Mouse (Mus musculus): Measurements from ENCODE around the gene Fam107b. TPM values are rescaled to one million over a fixed set of nuclear protein-coding genes. Genes with fewer than 3 reads are reported as not detected.

Gene Fam107b
- polyA plus RNA-seq, 1 experiment: 84.5 TPM

- Histone ChIP-seq H3K4me3 (ENCODE audit: insufficient read depth, low read depth, low read length) (no peak overlapping the region), H3K27ac (ENCODE audit: insufficient read depth, low read depth, low read length) (no peak overlapping the region), H3K4me1 (ENCODE audit: control insufficient read depth, insufficient read depth, low read length) (peaks cover 3% of the 10 kb centered on the region; the same call in 1 of the 2 replicates)
- WGBS: 85% methylated on average over 3 of the region's 3 CpGs
- TF ChIP-seq POLR2A (IDR thresholded peaks at IDR 0.05; ENCODE audit: insufficient read depth, low read depth, low read length) (no peak), CTCF (IDR thresholded peaks at IDR 0.05; ENCODE audit: insufficient read depth, low read depth, low read length) (no peak)
Measured at GRCm38 (mm10) chr2:3745041-3745440, 174.8 kb downstream of the Fam107b start.

GRCm38 (mm10) chr2:3745910-3746606, 175.8 kb downstream of the Fam107b start:
- H3K4me1 ChIP-seq (ENCODE audit: control insufficient read depth, insufficient read depth, low read length): peaks cover 3% of the 10 kb centered on the region; the same call in 1 of the 2 replicates
- H3K4me3 ChIP-seq (ENCODE audit: insufficient read depth, low read depth, low read length): no peak overlapping the region
- TF ChIP-seq CTCF (IDR thresholded peaks at IDR 0.05; ENCODE audit: insufficient read depth, low read depth, low read length): no peak
- TF ChIP-seq POLR2A (IDR thresholded peaks at IDR 0.05; ENCODE audit: insufficient read depth, low read depth, low read length): no peak
- H3K27ac ChIP-seq (ENCODE audit: insufficient read depth, low read depth, low read length): no peak overlapping the region
- WGBS: 86% methylated on average over 13 of the region's 13 CpGs

GRCm38 (mm10) chr2:3748714-3749503, 178.6 kb downstream of the Fam107b start:
- 77% methylated on average over 12 of the region's 12 CpGs for WGBS
- TF ChIP-seq POLR2A (IDR thresholded peaks at IDR 0.05; ENCODE audit: insufficient read depth, low read depth, low read length) (no peak), CTCF (IDR thresholded peaks at IDR 0.05; ENCODE audit: insufficient read depth, low read depth, low read length) (no peak)
- Histone ChIP-seq H3K4me1 (ENCODE audit: control insufficient read depth, insufficient read depth, low read length) (peaks cover 7% of the 10 kb centered on the region; the same call in 1 of the 2 replicates), H3K4me3 (ENCODE audit: insufficient read depth, low read depth, low read length) (no peak overlapping the region), H3K27ac (ENCODE audit: insufficient read depth, low read depth, low read length) (no peak overlapping the region)

- Histone ChIP-seq H3K4me3 (ENCODE audit: insufficient read depth, low read depth, low read length) (no peak overlapping the region), H3K4me1 (ENCODE audit: control insufficient read depth, insufficient read depth, low read length) (peaks cover 4% of the 10 kb centered on the region; the same call in 1 of the 2 replicates), H3K27ac (ENCODE audit: insufficient read depth, low read depth, low read length) (no peak overlapping the region)
- TF ChIP-seq POLR2A (IDR thresholded peaks at IDR 0.05; ENCODE audit: insufficient read depth, low read depth, low read length) (no peak), CTCF (IDR thresholded peaks at IDR 0.05; ENCODE audit: insufficient read depth, low read depth, low read length) (no peak)
- 75% methylated on average over 6 of the region's 6 CpGs for WGBS
Measured at GRCm38 (mm10) chr2:3749504-3750024, 179.3 kb downstream of the Fam107b start.

- Histone ChIP-seq H3K4me3 (ENCODE audit: insufficient read depth, low read depth, low read length) (no peak overlapping the region), H3K4me1 (ENCODE audit: control insufficient read depth, insufficient read depth, low read length) (peaks cover 4% of the 10 kb centered on the region; the same call in 1 of the 2 replicates), H3K27ac (ENCODE audit: insufficient read depth, low read depth, low read length) (no peak overlapping the region)
- 81% methylated on average over 9 of the region's 9 CpGs for WGBS
- TF ChIP-seq CTCF (IDR thresholded peaks at IDR 0.05; ENCODE audit: insufficient read depth, low read depth, low read length) (no peak), POLR2A (IDR thresholded peaks at IDR 0.05; ENCODE audit: insufficient read depth, low read depth, low read length) (no peak)
Measured at GRCm38 (mm10) chr2:3750126-3750525, 179.8 kb downstream of the Fam107b start.

GRCm38 (mm10) chr2:3752365-3752764, 182.1 kb downstream of the Fam107b start:
- 68% methylated on average over 7 of the region's 7 CpGs for WGBS
- peaks cover 9% of the 10 kb centered on the region; the same call in 1 of the 2 replicates for H3K4me1 ChIP-seq (ENCODE audit: control insufficient read depth, insufficient read depth, low read length)
- TF ChIP-seq POLR2A (IDR thresholded peaks at IDR 0.05; ENCODE audit: insufficient read depth, low read depth, low read length) (no peak), CTCF (IDR thresholded peaks at IDR 0.05; ENCODE audit: insufficient read depth, low read depth, low read length) (no peak)
- H3K27ac ChIP-seq (ENCODE audit: insufficient read depth, low read depth, low read length): no peak overlapping the region
- H3K4me3 ChIP-seq (ENCODE audit: insufficient read depth, low read depth, low read length): no peak overlapping the region

GRCm38 (mm10) chr2:3752893-3753292, 182.6 kb downstream of the Fam107b start:
- 85% methylated on average over 5 of the region's 5 CpGs for WGBS
- H3K4me3 ChIP-seq (ENCODE audit: insufficient read depth, low read depth, low read length): no peak overlapping the region
- peaks cover 9% of the 10 kb centered on the region; the same call in 1 of the 2 replicates for H3K4me1 ChIP-seq (ENCODE audit: control insufficient read depth, insufficient read depth, low read length)
- TF ChIP-seq CTCF (IDR thresholded peaks at IDR 0.05; ENCODE audit: insufficient read depth, low read depth, low read length) (no peak), POLR2A (IDR thresholded peaks at IDR 0.05; ENCODE audit: insufficient read depth, low read depth, low read length) (no peak)
- H3K27ac ChIP-seq (ENCODE audit: insufficient read depth, low read depth, low read length): no peak overlapping the region

- Histone ChIP-seq H3K4me1 (ENCODE audit: control insufficient read depth, insufficient read depth, low read length) (peaks cover 9% of the 10 kb centered on the region; the same call in 1 of the 2 replicates), H3K27ac (ENCODE audit: insufficient read depth, low read depth, low read length) (no peak overlapping the region), H3K4me3 (ENCODE audit: insufficient read depth, low read depth, low read length) (no peak overlapping the region)
- WGBS: 12% methylated on average over 2 of the region's 2 CpGs
- TF ChIP-seq POLR2A (IDR thresholded peaks at IDR 0.05; ENCODE audit: insufficient read depth, low read depth, low read length) (no peak), CTCF (IDR thresholded peaks at IDR 0.05; ENCODE audit: insufficient read depth, low read depth, low read length) (no peak)
Measured at GRCm38 (mm10) chr2:3753749-3754148, 183.5 kb downstream of the Fam107b start.

- H3K4me1 ChIP-seq (ENCODE audit: control insufficient read depth, insufficient read depth, low read length): peaks cover 9% of the 10 kb centered on the region; the same call in 1 of the 2 replicates
- H3K27ac ChIP-seq (ENCODE audit: insufficient read depth, low read depth, low read length): no peak overlapping the region
- H3K4me3 ChIP-seq (ENCODE audit: insufficient read depth, low read depth, low read length): no peak overlapping the region
- TF ChIP-seq POLR2A (IDR thresholded peaks at IDR 0.05; ENCODE audit: insufficient read depth, low read depth, low read length) (no peak), CTCF (IDR thresholded peaks at IDR 0.05; ENCODE audit: insufficient read depth, low read depth, low read length) (no peak)
- WGBS: 90% methylated on average over 5 of the region's 5 CpGs
Measured at GRCm38 (mm10) chr2:3755936-3756335, 185.6 kb downstream of the Fam107b start.
